Mouse (Mus musculus): ENCODE data around the gene Scgb1a1.
"Not testable (repeated sequence)": the region's sequence is repeated elsewhere in the genome, so short reads cannot be mapped to it uniquely, and the experiment has no call there.

Gene Scgb1a1

GRCm38 (mm10) chr19:9087821-9088220 is at the start of gene Scgb1a1:
TSS of gene Scgb1a1 (minus strand) at chr19:9087958.
- DNase-seq: peak; percentile 66

- DNase-seq: no peak
Measured at GRCm38 (mm10) chr19:9137159-9137558, 49.4 kb upstream of the Scgb1a1 start.

GRCm38 (mm10) chr19:9135512-9136331 is 48.0 kb upstream of the Scgb1a1 start, which contains the start of gene Asrgl1:
TSS of gene Asrgl1 (minus strand) at chr19:9135636.
- peak; percentile 92 for DNase-seq

- peak; percentile 26 for DNase-seq
Measured at GRCm38 (mm10) chr19:9134746-9135511, 47.2 kb upstream of the Scgb1a1 start.

- DNase-seq: no peak
Measured at GRCm38 (mm10) chr19:9129996-9130395, 42.2 kb upstream of the Scgb1a1 start.

- DNase-seq: no peak
Measured at GRCm38 (mm10) chr19:9128499-9129194, 40.9 kb upstream of the Scgb1a1 start.

GRCm38 (mm10) chr19:9123986-9124385 is 36.2 kb upstream of the Scgb1a1 start:
- not testable (repeated sequence) for DNase-seq

- no peak for DNase-seq
Measured at GRCm38 (mm10) chr19:9122390-9122789, 34.6 kb upstream of the Scgb1a1 start.

- no peak for DNase-seq
Measured at GRCm38 (mm10) chr19:9119655-9120425, 32.1 kb upstream of the Scgb1a1 start.

- DNase-seq: no peak
Measured at GRCm38 (mm10) chr19:9117275-9117674, 29.5 kb upstream of the Scgb1a1 start.

GRCm38 (mm10) chr19:9116268-9116667 is 28.5 kb upstream of the Scgb1a1 start:
- DNase-seq: no peak

- DNase-seq: no peak
Measured at GRCm38 (mm10) chr19:9112043-9112442, 24.3 kb upstream of the Scgb1a1 start.

GRCm38 (mm10) chr19:9110182-9110869 is 22.6 kb upstream of the Scgb1a1 start:
- peak; percentile 84 for DNase-seq

GRCm38 (mm10) chr19:9108536-9108935 is 20.8 kb upstream of the Scgb1a1 start:
- no peak for DNase-seq

GRCm38 (mm10) chr19:9107379-9107755 is 19.6 kb upstream of the Scgb1a1 start:
- DNase-seq: peak; percentile 72

- DNase-seq: peak; percentile 48
Measured at GRCm38 (mm10) chr19:9106751-9107378, 19.1 kb upstream of the Scgb1a1 start.

GRCm38 (mm10) chr19:9106096-9106495 is 18.3 kb upstream of the Scgb1a1 start:
- peak; percentile 52 for DNase-seq

GRCm38 (mm10) chr19:9105101-9105685 is 17.4 kb upstream of the Scgb1a1 start:
- DNase-seq: no peak

- no peak for DNase-seq
Measured at GRCm38 (mm10) chr19:9103986-9104385, 16.2 kb upstream of the Scgb1a1 start.

- DNase-seq: no peak
Measured at GRCm38 (mm10) chr19:9101062-9101457, 13.3 kb upstream of the Scgb1a1 start.
